Mouse (Mus musculus) midbrain, embryonic 15.5 days (tissue): Measurements from ENCODE around the gene Nlrc5. TPM values are rescaled to one million over a fixed set of nuclear protein-coding genes. Genes with fewer than 3 reads are reported as not detected.
"Not testable (repeated sequence)": the region's sequence is repeated elsewhere in the genome, so short reads cannot be mapped to it uniquely, and the experiment has no call there.

Experiments
- ATAC-seq: fragments of 200-750 bp; cut with Nextera tagmentation; replicated peaks from 2 replicates; pipeline ENCODE4 v1.8.0; 2017; ENCODE audit warnings: moderate TSS enrichment
- H3K27ac ChIP-seq: fragments of 300-500 bp; sonication (generic); 2 replicates; pipeline ENCODE4 v1.5.1; 2015; ENCODE audit warnings: mild to moderate bottlenecking, inconsistent platforms
- H3K27me3 ChIP-seq: fragments of 300-500 bp; sonication (generic); replicated peaks from 2 replicates; pipeline ENCODE4 v1.6.1; 2015; ENCODE audit warnings: inconsistent platforms
- H3K36me3 ChIP-seq: fragments of 300-500 bp; sonication (generic); replicated peaks from 2 replicates; pipeline ENCODE4 v1.6.1; 2015; ENCODE audit warnings: inconsistent platforms
- H3K4me1 ChIP-seq: fragments of 300-500 bp; sonication (generic); 2 replicates; pipeline ENCODE4 v1.6.1; 2015; ENCODE audit warnings: inconsistent platforms
- H3K4me2 ChIP-seq: fragments of 300-500 bp; sonication (generic); 2 replicates; pipeline ENCODE4 v1.6.1; 2015; ENCODE audit warnings: inconsistent platforms, mild to moderate bottlenecking, moderate library complexity
- H3K4me3 ChIP-seq: fragments of 300-500 bp; sonication (generic); 2 replicates; pipeline ENCODE4 v1.5.1; 2015; ENCODE audit warnings: mild to moderate bottlenecking, inconsistent platforms
- H3K9ac ChIP-seq: fragments of 300-500 bp; sonication (generic); 2 replicates; pipeline ENCODE4 v1.6.1; 2015; ENCODE audit warnings: mild to moderate bottlenecking, inconsistent platforms
- H3K9me3 ChIP-seq: fragments of 300-500 bp; sonication (generic); 2 replicates; pipeline ENCODE4 v1.6.1; 2016; ENCODE audit warnings: inconsistent platforms
- WGBS: fragments of 180-500 bp; shearing (Covaris S2); methylation state at CpG from one replicate; pipeline ENCODE4 v1.1.7; 2015; ENCODE audit warnings: mixed read lengths; 5-methylcytosine and 5-hydroxymethylcytosine counted together
- polyA plus RNA-seq: library from polyadenylated mRNA; unstranded; fragments of >200 nt; fragmentation: Nextera tagmentation; extraction: Ambion mirVana; gene quantifications from 2 replicates; pipeline ENCODE4 v1.2.1, GENCODE M21; 2015

The Nlrc5 gene
- polyA plus RNA-seq, 1 experiment from 2014 or later: 0.45 TPM

DNA sequence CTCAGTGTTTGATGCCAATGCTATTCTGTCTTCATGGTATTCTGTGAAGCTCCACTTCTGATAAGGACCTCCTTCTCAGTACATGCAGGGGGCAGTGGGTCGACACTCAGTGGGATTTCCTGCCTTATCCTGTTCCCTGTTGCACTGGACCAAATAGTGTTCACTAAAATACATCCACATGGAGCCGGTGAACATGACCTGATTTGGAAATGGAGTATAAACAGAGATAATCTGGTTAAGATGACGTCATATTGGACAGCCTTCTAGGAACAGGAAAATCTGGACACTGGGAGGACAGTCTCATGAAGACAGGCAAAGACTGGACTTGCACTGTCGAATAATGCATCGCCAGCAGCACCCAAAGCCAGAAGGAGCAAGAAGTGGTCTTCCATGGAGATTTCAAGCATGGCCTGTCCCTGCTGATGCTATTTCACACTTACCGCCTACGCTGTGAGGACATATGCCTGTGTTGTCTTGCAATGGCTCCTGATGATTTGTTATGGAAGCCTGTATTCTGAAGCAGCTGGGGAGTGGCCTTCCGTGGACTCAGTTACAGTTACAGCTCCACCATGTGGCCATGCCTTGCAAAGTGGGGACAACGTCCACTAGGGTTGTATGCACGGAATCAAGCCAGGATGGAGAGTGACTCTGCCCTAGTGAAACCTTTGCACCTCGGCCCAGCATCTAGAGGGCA lies 37.0 kb upstream of the Nlrc5 start:
- H3K36me3 ChIP-seq: peaks cover 24% of the 10 kb centered on the region
- 68% methylated on average over 11 of the region's 11 CpGs for WGBS
- no peak for ATAC-seq

GRCm38 (mm10) chr8:94398587-94398986 lies 35.6 kb upstream of the Nlrc5 start:
- no peak overlapping the region for H3K4me3 ChIP-seq
- 80% methylated on average over 6 of the region's 6 CpGs for WGBS
- no peak overlapping the region for H3K9ac ChIP-seq
- ATAC-seq: no peak
- H3K36me3 ChIP-seq: peaks cover 17% of the 10 kb centered on the region
- no peak overlapping the region for H3K4me2 ChIP-seq
- no peaks in the 10 kb centered on the region for H3K4me1 ChIP-seq
- H3K27ac ChIP-seq: no peak overlapping the region
- H3K9me3 ChIP-seq: no peaks in the 10 kb centered on the region
- no peaks in the 10 kb centered on the region for H3K27me3 ChIP-seq

More for the DNA sequence above, 37.0 kb upstream of the Nlrc5 start:
- no peaks in the 10 kb centered on the region for H3K4me1 ChIP-seq
- H3K9ac ChIP-seq: no peak overlapping the region
- H3K4me3 ChIP-seq: no peak overlapping the region
- H3K27me3 ChIP-seq: no peaks in the 10 kb centered on the region
- H3K4me2 ChIP-seq: no peak overlapping the region
- H3K9me3 ChIP-seq: no peaks in the 10 kb centered on the region
- no peak overlapping the region for H3K27ac ChIP-seq

DNA sequence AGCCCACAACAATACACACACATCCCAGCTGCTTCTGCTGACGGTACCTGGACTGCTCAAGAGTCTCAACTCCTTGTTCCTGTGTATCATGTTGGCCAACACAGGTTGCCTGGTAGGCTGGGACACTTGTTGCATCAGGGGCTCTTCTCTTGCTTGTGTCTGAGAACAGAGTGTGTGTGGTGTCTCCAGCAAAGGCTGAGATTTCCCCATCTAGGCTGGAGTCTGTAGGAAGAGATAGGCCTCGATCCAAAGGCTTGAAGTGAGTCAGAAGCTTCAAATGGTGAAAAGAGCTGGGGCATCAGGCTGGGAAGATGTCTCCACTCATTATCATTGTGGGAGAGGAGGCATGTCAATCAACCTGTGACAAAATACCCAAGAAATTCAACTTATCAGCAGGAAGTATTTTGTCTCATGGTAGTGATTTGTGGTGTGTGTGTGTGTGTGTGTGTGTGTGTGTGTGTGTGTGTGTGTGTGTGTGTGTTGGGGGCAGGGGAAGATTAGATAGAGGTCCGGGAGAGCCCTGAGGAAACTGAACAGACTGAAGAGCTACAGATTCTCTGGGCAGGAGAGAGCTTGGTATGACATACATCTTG lies 34.7 kb upstream of the Nlrc5 start:
- H3K4me1 ChIP-seq: no peaks in the 10 kb centered on the region

DNA sequence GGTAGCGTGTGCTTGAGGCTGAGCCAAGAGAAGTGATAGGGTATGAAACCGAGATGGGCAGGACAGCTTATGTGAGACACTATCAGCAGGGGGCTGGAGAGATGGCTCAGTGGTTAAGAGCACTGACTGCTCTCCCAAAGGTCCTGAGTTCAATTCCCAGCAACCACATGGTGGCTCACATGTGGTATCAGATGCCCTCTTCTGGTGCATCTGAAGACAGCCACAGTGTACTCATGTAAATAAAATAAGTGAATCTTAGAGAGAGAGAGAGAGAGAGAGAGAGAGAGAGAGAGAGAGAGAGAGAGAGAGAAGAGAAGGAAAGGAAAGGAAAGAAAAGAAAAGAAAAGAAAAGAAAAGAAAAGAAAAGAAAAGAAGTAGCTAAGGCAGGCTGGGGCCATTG lies 34.2 kb upstream of the Nlrc5 start:
- H3K27ac ChIP-seq, ATAC-seq, H3K4me3 ChIP-seq, H3K9ac ChIP-seq, H3K27me3 ChIP-seq, H3K9me3 ChIP-seq, H3K4me1 ChIP-seq, H3K36me3 ChIP-seq, H3K4me2 ChIP-seq: not testable (repeated sequence)
- 88% methylated on average over 2 of the region's 2 CpGs for WGBS

More for the DNA sequence above, 34.7 kb upstream of the Nlrc5 start:
- no peak for ATAC-seq
- H3K36me3 ChIP-seq: peaks cover 12% of the 10 kb centered on the region
- H3K4me2 ChIP-seq: no peak overlapping the region
- H3K27ac ChIP-seq: no peak overlapping the region
- H3K4me3 ChIP-seq: no peak overlapping the region
- no peaks in the 10 kb centered on the region for H3K9me3 ChIP-seq
- no peaks in the 10 kb centered on the region for H3K27me3 ChIP-seq
- no peak overlapping the region for H3K9ac ChIP-seq
- WGBS: 90% methylated on average over 3 of the region's 3 CpGs

- Histone ChIP-seq H3K36me3 (no peaks in the 10 kb centered on the region), H3K4me3 (no peak overlapping the region), H3K9me3 (no peaks in the 10 kb centered on the region), H3K4me2 (no peak overlapping the region), H3K4me1 (no peaks in the 10 kb centered on the region), H3K27me3 (no peaks in the 10 kb centered on the region), H3K27ac (no peak overlapping the region), H3K9ac (no peak overlapping the region)
- WGBS: 75% methylated on average over 8 of the region's 8 CpGs
- no peak for ATAC-seq
These were observed 25.6 kb upstream of the Nlrc5 start for GRCm38 (mm10) chr8:94408443-94409080.

- H3K9ac ChIP-seq: no peak overlapping the region
- H3K4me3 ChIP-seq: no peak overlapping the region
- no peaks in the 10 kb centered on the region for H3K36me3 ChIP-seq
- WGBS: 86% methylated on average over 7 of the region's 7 CpGs
- no peaks in the 10 kb centered on the region for H3K4me1 ChIP-seq
- no peak for ATAC-seq
- H3K9me3 ChIP-seq: no peaks in the 10 kb centered on the region
- H3K27me3 ChIP-seq: no peaks in the 10 kb centered on the region
- no peak overlapping the region for H3K4me2 ChIP-seq
- H3K27ac ChIP-seq: no peak overlapping the region
These were observed 24.6 kb upstream of the Nlrc5 start for GRCm38 (mm10) chr8:94409523-94409922.

DNA sequence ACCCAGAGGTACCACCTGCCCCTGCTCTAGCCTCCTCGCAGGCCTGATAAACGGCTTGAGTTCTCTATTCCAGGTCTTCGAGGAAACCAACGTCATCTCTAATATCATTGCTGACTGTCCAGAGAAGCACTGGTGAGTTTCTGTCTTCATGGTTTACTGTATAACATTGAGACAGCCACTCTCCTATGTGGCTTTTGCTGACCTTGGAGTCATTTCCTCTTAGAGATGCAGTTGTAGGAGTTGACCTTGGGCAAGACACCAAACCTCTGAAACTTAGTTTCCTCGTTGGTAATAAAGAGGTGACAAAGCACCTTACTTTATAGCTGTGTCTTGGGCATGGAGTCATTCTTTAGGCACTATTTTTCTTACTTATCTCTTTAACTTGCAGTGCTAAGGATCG lies 21.6 kb upstream of the Nlrc5 start:
- Histone ChIP-seq H3K4me2 (no peak overlapping the region), H3K4me3 (no peak overlapping the region), H3K36me3 (no peaks in the 10 kb centered on the region), H3K27me3 (no peaks in the 10 kb centered on the region), H3K4me1 (no peaks in the 10 kb centered on the region), H3K9ac (no peak overlapping the region), H3K9me3 (no peaks in the 10 kb centered on the region), H3K27ac (no peak overlapping the region)
- 89% methylated on average over 6 of the region's 6 CpGs for WGBS
- no peak for ATAC-seq

DNA sequence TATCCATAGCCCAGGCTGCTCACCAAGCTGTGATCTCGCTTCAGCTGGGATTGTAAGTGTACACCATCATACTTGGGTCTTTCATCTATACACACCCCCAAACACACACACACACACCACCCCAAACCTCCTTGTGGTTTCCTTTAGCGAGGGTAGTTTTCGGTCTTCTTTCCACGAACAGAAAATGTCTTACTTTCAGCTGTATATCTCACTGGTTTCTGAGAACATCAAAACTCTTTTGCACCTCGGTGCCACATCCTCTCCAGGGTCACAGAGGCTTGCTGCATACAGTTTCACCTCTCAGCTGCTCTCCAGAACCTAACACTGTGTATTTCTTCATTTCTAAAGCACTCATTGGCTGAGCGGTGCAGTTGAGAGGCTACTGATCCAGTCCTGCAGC lies 20.6 kb upstream of the Nlrc5 start:
- H3K36me3 ChIP-seq: no peaks in the 10 kb centered on the region
- 92% methylated on average over 6 of the region's 6 CpGs for WGBS
- no peak overlapping the region for H3K4me2 ChIP-seq
- no peak overlapping the region for H3K4me3 ChIP-seq
- no peaks in the 10 kb centered on the region for H3K9me3 ChIP-seq
- H3K27ac ChIP-seq: no peak overlapping the region
- no peak overlapping the region for H3K9ac ChIP-seq
- no peaks in the 10 kb centered on the region for H3K4me1 ChIP-seq
- no peak for ATAC-seq
- no peaks in the 10 kb centered on the region for H3K27me3 ChIP-seq

GRCm38 (mm10) chr8:94415218-94415617 lies 18.9 kb upstream of the Nlrc5 start:
- WGBS: 76% methylated on average over 2 of the region's 2 CpGs
- Histone ChIP-seq H3K4me3 (no peak overlapping the region), H3K4me2 (no peak overlapping the region), H3K27me3 (no peaks in the 10 kb centered on the region), H3K4me1 (no peaks in the 10 kb centered on the region), H3K27ac (no peak overlapping the region), H3K36me3 (no peaks in the 10 kb centered on the region), H3K9me3 (no peaks in the 10 kb centered on the region), H3K9ac (no peak overlapping the region)
- ATAC-seq: no peak

DNA sequence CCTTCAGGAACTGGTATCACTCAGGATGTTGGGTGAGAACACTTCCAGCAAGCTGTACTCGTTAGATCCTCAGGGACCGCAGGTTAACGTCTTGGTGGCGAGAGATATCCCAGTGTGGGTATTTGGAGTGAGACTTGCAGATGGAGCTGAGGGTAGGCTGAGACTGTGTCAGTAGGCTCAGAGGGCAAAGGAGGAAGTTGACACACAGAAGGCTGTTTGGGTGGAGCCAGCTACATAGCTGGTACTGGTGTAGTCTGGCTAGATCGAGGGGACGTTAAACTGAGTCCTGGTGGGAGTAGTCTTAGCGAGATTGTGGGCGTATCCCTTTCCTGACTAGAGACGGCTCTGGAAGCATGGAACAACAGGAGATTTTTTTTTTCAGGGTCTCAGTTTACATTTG lies 16.1 kb upstream of the Nlrc5 start:
- no peaks in the 10 kb centered on the region for H3K9me3 ChIP-seq
- H3K27me3 ChIP-seq: no peaks in the 10 kb centered on the region
- H3K36me3 ChIP-seq: no peaks in the 10 kb centered on the region
- H3K27ac ChIP-seq: no peak overlapping the region
- no peak overlapping the region for H3K9ac ChIP-seq
- no peaks in the 10 kb centered on the region for H3K4me1 ChIP-seq
- no peak overlapping the region for H3K4me2 ChIP-seq
- no peak for ATAC-seq
- 85% methylated on average over 9 of the region's 9 CpGs for WGBS
- no peak overlapping the region for H3K4me3 ChIP-seq

DNA sequence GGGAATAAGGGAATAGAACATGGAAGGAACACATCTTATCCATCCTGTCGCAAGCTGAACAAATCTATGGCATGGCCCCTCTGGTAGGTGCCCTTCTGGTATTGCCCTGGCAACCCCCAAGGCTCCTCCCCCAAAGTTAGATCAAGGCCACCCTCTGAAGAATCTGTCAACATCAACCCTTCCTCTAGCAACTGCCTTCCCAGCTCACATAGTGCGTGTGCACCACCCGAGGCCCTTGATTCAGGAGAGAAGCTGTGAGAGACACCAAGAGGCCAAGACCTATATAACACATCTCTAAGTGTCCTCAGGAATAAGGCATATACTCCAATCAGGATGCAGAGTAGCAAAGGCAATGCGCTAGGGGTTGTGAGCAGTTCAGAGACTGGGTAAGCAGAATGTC lies 11.9 kb upstream of the Nlrc5 start:
- WGBS: 96% methylated on average over 4 of the region's 4 CpGs
- no peaks in the 10 kb centered on the region for H3K4me1 ChIP-seq
- H3K9me3 ChIP-seq: no peaks in the 10 kb centered on the region
- no peaks in the 10 kb centered on the region for H3K27me3 ChIP-seq
- no peaks in the 10 kb centered on the region for H3K36me3 ChIP-seq
- no peak for ATAC-seq
- H3K4me2 ChIP-seq: no peak overlapping the region
- H3K27ac ChIP-seq: no peak overlapping the region
- H3K4me3 ChIP-seq: no peak overlapping the region
- no peak overlapping the region for H3K9ac ChIP-seq

DNA sequence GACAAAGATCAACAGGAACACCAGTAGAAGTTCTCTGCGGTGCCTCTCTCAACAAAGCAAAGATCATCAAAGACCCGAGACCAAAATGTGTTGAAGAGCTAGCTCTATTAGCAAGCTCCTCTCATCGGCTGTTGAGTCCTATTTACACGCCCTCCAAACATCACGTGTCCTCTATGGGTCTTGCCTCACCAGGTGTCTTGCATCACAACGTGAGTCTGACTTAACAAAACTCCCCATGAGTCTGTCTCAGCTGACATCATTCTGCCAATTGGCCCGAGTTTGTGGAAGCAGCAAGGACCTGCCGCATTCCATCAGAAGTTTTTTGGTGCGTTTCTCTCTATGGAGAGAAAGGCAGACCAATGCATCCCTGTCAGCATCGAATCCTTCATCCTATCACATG lies 6.2 kb upstream of the Nlrc5 start:
- Histone ChIP-seq H3K9ac (no peak overlapping the region), H3K4me2 (no peak overlapping the region), H3K36me3 (no peaks in the 10 kb centered on the region), H3K27ac (no peak overlapping the region), H3K9me3 (no peaks in the 10 kb centered on the region), H3K27me3 (no peaks in the 10 kb centered on the region), H3K4me1 (no peaks in the 10 kb centered on the region), H3K4me3 (no peak overlapping the region)
- WGBS: 78% methylated on average over 10 of the region's 10 CpGs
- ATAC-seq: no peak

GRCm38 (mm10) chr8:94428420-94428819 lies 5.7 kb upstream of the Nlrc5 start:
- 86% methylated on average over 4 of the region's 4 CpGs for WGBS
- no peak for ATAC-seq
- no peaks in the 10 kb centered on the region for H3K36me3 ChIP-seq

More at GRCm38 (mm10) chr8:94428420-94428819, 5.7 kb upstream of the Nlrc5 start:
- Histone ChIP-seq H3K4me3 (no peak overlapping the region), H3K27ac (no peak overlapping the region), H3K9me3 (no peaks in the 10 kb centered on the region), H3K4me2 (no peak overlapping the region), H3K27me3 (peaks cover 3% of the 10 kb centered on the region; the same call in 1 of the 2 replicates), H3K4me1 (no peaks in the 10 kb centered on the region), H3K9ac (no peak overlapping the region)
